ENCODE assay signal across 8 mouse cellular contexts in genomic region chr10:127041774-127042338, GRCm38 (mm10). TPM values are rescaled to one million over a fixed set of nuclear protein-coding genes. Genes with fewer than 3 reads are reported as not detected.
A peak's percentile ranks its signal among the peaks of the same experiment; 100 is the strongest.
DNase-seq lines count a peak whose midpoint lies in the region; ATAC-seq lines count a peak whose summit lies in the region.

No protein-coding gene starts in this region.

- H3K4me3 ChIP-seq in brown adipose tissue, adult 24 weeks (ENCODE audit: insufficient read depth, low read depth, low read length) = peak overlapping the region; percentile 96
- H3K4me3 ChIP-seq in heart, embryonic 14.5 days (ENCODE audit: control insufficient read depth in 1 of 2, insufficient read depth in 1 of 2, low read depth in 1 of 2, low read length in 2 of 2) = peak overlapping the region; percentile 62 to 75
- H3K4me3 ChIP-seq in liver, embryonic 12.5 days = peak overlapping the region; percentile 76

- peak overlapping the region; percentile 77 for H3K9ac ChIP-seq in heart, embryonic 14.5 days (ENCODE audit: low read length)
- H3K9ac ChIP-seq in liver, embryonic 12.5 days = peak overlapping the region; percentile 74

- H3K36me3 ChIP-seq in heart, embryonic 14.5 days (ENCODE audit: control insufficient read depth, insufficient read depth, low read length) = peaks cover 22% of the 10 kb centered on the region
- H3K36me3 ChIP-seq in liver, embryonic 12.5 days = peaks cover 26% of the 10 kb centered on the region
- H3K36me3 ChIP-seq in splenic B cell, adult 2 months (ENCODE audit: control insufficient read depth, insufficient read depth, low read length, poor library complexity, severe bottlenecking) = no peaks in the 10 kb centered on the region

- no peaks in the 10 kb centered on the region for H3K9me3 ChIP-seq in heart, embryonic 14.5 days (ENCODE audit: control insufficient read depth, low read length)
- H3K9me3 ChIP-seq in liver, embryonic 12.5 days (replicated peaks) = no peaks in the 10 kb centered on the region

- peaks cover 8% of the 10 kb centered on the region for H3K27me3 ChIP-seq in heart, embryonic 14.5 days (ENCODE audit: control insufficient read depth, insufficient read depth, low read length)
- peaks cover 47% of the 10 kb centered on the region for H3K27me3 ChIP-seq in liver, embryonic 12.5 days (replicated peaks)
- no peaks in the 10 kb centered on the region for H3K27me3 ChIP-seq in splenic B cell, adult 2 months (ENCODE audit: control insufficient read depth, insufficient read depth, low read length, poor library complexity, severe bottlenecking)

- WGBS in heart, embryonic 14.5 days = under 1% methylated on average over 44 of the region's 44 CpGs
- WGBS in liver, embryonic 12.5 days (ENCODE audit: insufficient replicate concordance) = 1% methylated on average over 44 of the region's 44 CpGs

- peak overlapping the region; percentile 96 for H3K4me2 ChIP-seq in heart, embryonic 14.5 days (ENCODE audit: low read length)
- peak overlapping the region; percentile 97 for H3K4me2 ChIP-seq in liver, embryonic 12.5 days

- no peak overlapping the region for H3K27ac ChIP-seq in brown adipose tissue, adult 24 weeks (replicated peaks; ENCODE audit: low read depth, low read length)
- H3K27ac ChIP-seq in heart, embryonic 14.5 days (replicated peaks in 1 of 2; ENCODE audit: control insufficient read depth in 1 of 2, insufficient read depth in 1 of 2, low read depth in 2 of 2, low read length in 2 of 2) = peak overlapping the region; percentile 20 to 50; a peak in 3 of 4 replicates
- H3K27ac ChIP-seq in liver, embryonic 12.5 days = peak overlapping the region; percentile 68

- 0 out of 2 replicates have a peak, but pooled peaks cover 3% of the 10 kb centered on the region for H3K4me1 ChIP-seq in brown adipose tissue, adult 24 weeks (ENCODE audit: control insufficient read depth, insufficient read depth, insufficient read length, low read length)
- peaks cover 0 to 6% of the 10 kb centered on the region in 2 experiments; a peak in 3 of 4 replicates for H3K4me1 ChIP-seq in heart, embryonic 14.5 days (ENCODE audit: control insufficient read depth in 2 of 2, insufficient read depth in 2 of 2, low read length in 2 of 2)
- peaks cover 28% of the 10 kb centered on the region for H3K4me1 ChIP-seq in liver, embryonic 12.5 days

- ATAC-seq in heart, embryonic 14.5 days (ENCODE audit: insufficient number of reproducible peaks, insufficient read depth, low FRiP score, low read depth) = peak; percentile 79
- ATAC-seq in liver, embryonic 12.5 days = peak; percentile 82

- peak; percentile 92 for DNase-seq in CD4-positive, CD25-positive, alpha-beta regulatory T cell, adult 2 months (ENCODE audit: low read depth, low spot score)
- peak; percentile 60 for DNase-seq in fibroblast of lung, adult 2 months (ENCODE audit: low read depth)
- DNase-seq in kidney, postnatal 10 days = peak; percentile 94
- DNase-seq in naive thymus-derived CD4-positive, alpha-beta T cell, adult 2 months (ENCODE audit: low read depth) = peak; percentile 90
- peak; percentile 91 for DNase-seq in splenic B cell, adult 2 months (ENCODE audit: low read depth, low spot score)

RNA-seq across cellular contexts. Expression of gene Eef1akmt3, which starts 0.5 kb away (rescaled TPM):
- polyA plus RNA-seq in brown adipose tissue, adult 24 weeks (2012; ENCODE audit: insufficient read depth, insufficient read length, missing spikeins) = not detected in 2 replicates
- polyA plus RNA-seq in heart, embryonic 14.5 days (2014; fragmentation: Nextera tagmentation; extraction: Ambion mirVana) = 0.16 and 0.30 TPM in 2 replicates
- polyA plus RNA-seq in liver, embryonic 12.5 days (2016; fragmentation: Nextera tagmentation; extraction: Ambion mirVana) = 0.13 and 0.29 TPM in 2 replicates

RNA-seq across cellular contexts. Expression of gene Mettl1, which starts 0.6 kb away (rescaled TPM):
- polyA plus RNA-seq in brown adipose tissue, adult 24 weeks (2012; ENCODE audit: insufficient read depth, insufficient read length, missing spikeins) = 6.0 and 10.4 TPM in 2 replicates
- polyA plus RNA-seq in heart, embryonic 14.5 days (2014; fragmentation: Nextera tagmentation; extraction: Ambion mirVana) = 36.3 and 37.1 TPM in 2 replicates
- polyA plus RNA-seq in liver, embryonic 12.5 days (2016; fragmentation: Nextera tagmentation; extraction: Ambion mirVana) = 33.6 and 35.6 TPM in 2 replicates

RNA-seq across cellular contexts. Expression of gene Cyp27b1, which starts 6.2 kb away (rescaled TPM):
- polyA plus RNA-seq in brown adipose tissue, adult 24 weeks (2012; ENCODE audit: insufficient read depth, insufficient read length, missing spikeins) = not detected in 2 replicates
- not detected in 2 replicates for polyA plus RNA-seq in heart, embryonic 14.5 days (2014; fragmentation: Nextera tagmentation; extraction: Ambion mirVana)
- 0.05 and 0.10 TPM in 2 replicates for polyA plus RNA-seq in liver, embryonic 12.5 days (2016; fragmentation: Nextera tagmentation; extraction: Ambion mirVana)

RNA-seq across cellular contexts. Expression of gene Tsfm, which starts 11.2 kb away (rescaled TPM):
- 67.3 and 73.2 TPM in 2 replicates for polyA plus RNA-seq in brown adipose tissue, adult 24 weeks (2012; ENCODE audit: insufficient read depth, insufficient read length, missing spikeins)
- polyA plus RNA-seq in heart, embryonic 14.5 days (2014; fragmentation: Nextera tagmentation; extraction: Ambion mirVana) = 84.6 and 85.0 TPM in 2 replicates
- polyA plus RNA-seq in liver, embryonic 12.5 days (2016; fragmentation: Nextera tagmentation; extraction: Ambion mirVana) = 72.3 and 75.5 TPM in 2 replicates

RNA-seq across cellular contexts. Expression of gene March9, which starts 18.1 kb away (rescaled TPM):
- 0.63 and 0.79 TPM in 2 replicates for polyA plus RNA-seq in brown adipose tissue, adult 24 weeks (2012; ENCODE audit: insufficient read depth, insufficient read length, missing spikeins)
- 0.16 and 0.39 TPM in 2 replicates for polyA plus RNA-seq in heart, embryonic 14.5 days (2014; fragmentation: Nextera tagmentation; extraction: Ambion mirVana)
- polyA plus RNA-seq in liver, embryonic 12.5 days (2016; fragmentation: Nextera tagmentation; extraction: Ambion mirVana) = 0.06 and 0.20 TPM in 2 replicates
